Mouse (Mus musculus): ENCODE data around the gene Diexf.

- no peak for TF ChIP-seq EP300 (IDR thresholded peaks at IDR 0.05; ENCODE audit: insufficient read depth, low read depth, low read length)
- no peak for TF ChIP-seq CTCF (IDR thresholded peaks at IDR 0.05)
- TF ChIP-seq POLR2A (IDR thresholded peaks at IDR 0.05; ENCODE audit: insufficient read depth, low read depth, low read length): no peak
Measured at GRCm38 (mm10) chr1:193054401-193054800, 75.7 kb downstream of the Diexf start.

All from heart, adult 2 months (tissue).